Mouse (Mus musculus) thymus, postnatal 0 days (tissue): ENCODE data around the gene 4930432K21Rik. TPM values are rescaled to one million over a fixed set of nuclear protein-coding genes. Genes with fewer than 3 reads are reported as not detected.

Experiments
- DNase-seq: peaks from one replicate; pipeline ENCODE4 v3.0.0-alpha.2; 2015; ENCODE audit warnings: low spot score
- polyA plus RNA-seq: library from polyadenylated mRNA; unstranded; fragments of >200 nt; fragmentation: Nextera tagmentation; extraction: Ambion mirVana; gene quantifications from 2 replicates; pipeline ENCODE4 v1.2.1, GENCODE M21; 2015

Gene 4930432K21Rik
- 1.3 and 1.4 TPM in 2 replicates for polyA plus RNA-seq

GRCm38 (mm10) chr8:84147769-84148530, at the start of gene 4930432K21Rik, which contains the start of gene Cc2d1a:
4930432K21Rik (plus strand) TSS chr8:84148025.
Cc2d1a (minus strand) TSS chr8:84147936.
- DNase-seq: peak; percentile 97

GRCm38 (mm10) chr8:84098376-84098775, 49.4 kb upstream of the 4930432K21Rik start:
- no peak for DNase-seq

- DNase-seq: no peak
These were observed 46.2 kb upstream of the 4930432K21Rik start for GRCm38 (mm10) chr8:84101476-84102270.

GRCm38 (mm10) chr8:84103601-84104000, 44.2 kb upstream of the 4930432K21Rik start:
- no peak for DNase-seq

DNA sequence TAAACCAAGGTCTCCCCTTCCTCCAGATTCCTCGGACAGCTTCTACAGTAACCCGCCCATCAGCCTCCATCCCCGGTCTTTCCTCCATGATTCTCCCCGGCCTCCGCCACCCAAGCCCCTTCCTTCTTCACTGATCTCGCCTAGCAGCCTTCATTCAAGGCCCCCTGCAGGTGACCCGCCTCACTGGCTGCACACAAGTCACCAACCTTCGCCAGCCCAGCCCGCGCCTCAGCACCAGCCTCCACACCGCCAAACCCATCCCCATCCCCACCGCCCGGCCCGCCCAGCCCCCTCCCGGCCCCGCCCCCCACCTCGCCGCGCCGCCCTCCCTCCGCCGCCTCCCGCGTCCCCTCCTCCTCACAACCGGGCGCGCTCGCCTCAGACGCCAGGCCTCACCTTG, 43.6 kb upstream of the 4930432K21Rik start:
- peak; percentile 81 for DNase-seq

DNA sequence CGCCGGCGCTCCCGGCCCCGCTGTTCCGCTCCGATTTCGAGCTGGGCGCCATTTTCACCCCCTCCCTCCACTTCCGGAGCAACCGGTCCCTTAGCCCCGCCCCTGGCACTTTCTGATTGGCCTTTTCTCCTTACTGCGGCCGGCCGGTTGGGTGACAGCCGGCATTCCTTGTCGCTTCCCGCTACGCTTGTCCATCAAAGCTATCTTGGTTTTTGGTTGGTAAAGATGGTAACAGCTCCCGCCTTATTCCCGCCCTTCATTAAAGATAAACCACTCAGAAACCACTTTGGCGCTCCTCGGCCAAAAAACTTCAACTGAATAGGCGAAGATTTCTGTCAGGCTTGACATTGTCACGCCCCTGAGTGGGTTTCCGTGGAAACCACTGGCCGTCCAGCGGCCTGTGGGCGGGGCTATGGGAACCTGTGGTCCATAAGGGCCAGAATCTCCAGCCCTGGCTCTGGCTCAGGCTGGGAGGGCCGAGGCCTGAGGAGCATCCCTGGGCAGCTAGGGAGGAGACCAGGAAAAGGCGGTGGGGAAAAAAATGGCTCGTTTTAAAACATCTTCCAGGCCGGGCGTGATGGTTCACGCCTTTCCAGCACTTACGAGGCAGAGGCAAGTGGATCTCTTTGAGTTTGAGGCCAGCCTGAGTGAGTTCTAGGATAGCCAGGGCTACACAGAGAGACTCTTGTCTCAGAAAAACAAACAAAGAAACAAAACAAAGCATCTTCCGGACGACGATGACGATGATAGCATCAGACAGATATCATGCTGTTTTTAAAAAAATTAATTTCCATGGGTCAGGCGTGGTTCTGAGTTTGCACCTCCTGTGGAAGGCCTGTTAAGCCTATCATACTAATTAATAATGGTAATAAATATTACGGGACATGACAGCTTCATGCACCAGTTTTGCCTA, 42.9 kb upstream of the 4930432K21Rik start, which contains the start of gene Dcaf15:
Dcaf15 (minus strand) TSS at position 72 of the 913 bp plus-strand sequence.
- peak; percentile 99 for DNase-seq

DNA sequence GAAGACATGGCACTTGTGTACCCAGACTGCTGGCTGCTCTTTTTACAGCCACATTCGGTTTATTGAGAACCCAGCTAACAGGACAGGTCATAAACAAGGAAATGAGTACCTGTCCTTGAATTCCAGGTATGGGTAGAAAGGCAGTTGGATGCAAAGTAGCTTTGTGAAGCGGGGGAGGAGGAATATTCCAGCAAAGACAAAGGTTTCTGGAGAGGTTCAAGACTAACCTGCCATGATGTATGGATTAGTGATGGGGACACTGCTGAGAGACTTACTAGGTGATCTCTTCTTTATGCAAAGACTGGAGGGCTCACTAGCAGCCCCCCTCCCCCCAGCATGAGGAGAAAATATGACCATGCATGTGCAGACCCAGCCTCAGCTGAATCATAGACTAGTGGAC, 42.1 kb upstream of the 4930432K21Rik start:
- no peak for DNase-seq

DNA sequence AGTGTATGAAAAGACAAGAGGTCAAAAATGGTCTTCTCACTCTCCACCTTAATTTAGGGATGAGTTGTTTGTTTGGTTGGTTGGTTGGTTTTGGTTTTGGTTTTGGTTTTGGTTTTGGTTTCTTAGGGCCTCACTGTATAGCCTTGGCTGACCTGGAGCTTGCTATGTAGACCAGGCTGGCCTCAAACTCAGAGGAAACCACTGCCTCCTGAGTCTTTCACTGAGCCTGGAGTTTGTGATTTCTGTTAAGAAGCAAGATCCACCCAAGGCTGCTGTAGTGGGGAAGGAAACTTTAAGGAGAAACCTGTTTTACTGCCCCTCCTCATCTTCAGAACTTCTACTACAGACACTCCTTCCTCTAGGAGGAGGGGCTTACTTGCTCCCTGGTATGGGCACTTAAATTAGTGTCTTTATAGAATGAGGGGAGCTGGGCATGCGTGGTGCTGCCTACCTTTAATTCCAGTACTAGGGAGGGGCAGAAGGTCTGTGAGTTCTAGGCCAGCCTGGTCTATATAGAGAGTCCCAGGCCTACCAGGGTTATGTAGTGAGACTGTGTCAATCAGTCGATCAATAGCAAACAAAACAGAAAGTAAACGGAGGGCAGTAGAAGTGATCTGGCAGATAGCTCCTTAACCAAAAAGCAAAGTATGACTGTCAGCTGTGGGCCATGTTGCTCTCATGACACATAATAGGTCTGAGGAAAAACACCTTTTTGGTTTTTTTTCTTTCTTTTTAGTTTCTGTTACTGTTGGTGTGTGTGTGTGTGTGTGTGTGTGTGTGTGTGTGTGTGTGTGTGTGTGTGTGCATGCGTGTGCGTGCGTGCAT, 41.4 kb upstream of the 4930432K21Rik start:
- DNase-seq: no peak

GRCm38 (mm10) chr8:84115646-84116045, 32.2 kb upstream of the 4930432K21Rik start:
- DNase-seq: no peak

DNA sequence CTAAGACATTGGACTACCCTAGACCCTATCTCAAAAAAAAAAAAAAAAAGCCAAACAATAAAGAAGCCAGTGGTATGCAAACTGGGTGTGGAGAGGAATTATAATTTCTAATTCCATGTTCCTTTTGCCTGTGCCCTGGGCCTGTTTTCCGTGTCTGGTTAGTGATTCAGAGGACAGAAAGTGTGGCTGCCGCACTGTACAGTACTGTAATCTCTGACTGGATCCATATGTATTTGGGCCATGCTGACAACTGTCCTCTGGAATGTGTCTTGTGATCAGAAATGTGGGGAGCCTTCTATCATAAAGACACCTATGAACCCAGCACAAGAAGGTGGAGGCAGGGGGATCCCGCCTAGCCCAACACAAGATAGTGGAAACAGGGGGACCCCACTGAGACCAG, 25.7 kb upstream of the 4930432K21Rik start:
- no peak for DNase-seq

GRCm38 (mm10) chr8:84125656-84126055, 22.2 kb upstream of the 4930432K21Rik start, which contains the start of gene Podnl1:
Podnl1 (plus strand) TSS chr8:84125989.
- no peak for DNase-seq

- DNase-seq: no peak
These were observed 21.1 kb upstream of the 4930432K21Rik start for GRCm38 (mm10) chr8:84126742-84127141.

DNA sequence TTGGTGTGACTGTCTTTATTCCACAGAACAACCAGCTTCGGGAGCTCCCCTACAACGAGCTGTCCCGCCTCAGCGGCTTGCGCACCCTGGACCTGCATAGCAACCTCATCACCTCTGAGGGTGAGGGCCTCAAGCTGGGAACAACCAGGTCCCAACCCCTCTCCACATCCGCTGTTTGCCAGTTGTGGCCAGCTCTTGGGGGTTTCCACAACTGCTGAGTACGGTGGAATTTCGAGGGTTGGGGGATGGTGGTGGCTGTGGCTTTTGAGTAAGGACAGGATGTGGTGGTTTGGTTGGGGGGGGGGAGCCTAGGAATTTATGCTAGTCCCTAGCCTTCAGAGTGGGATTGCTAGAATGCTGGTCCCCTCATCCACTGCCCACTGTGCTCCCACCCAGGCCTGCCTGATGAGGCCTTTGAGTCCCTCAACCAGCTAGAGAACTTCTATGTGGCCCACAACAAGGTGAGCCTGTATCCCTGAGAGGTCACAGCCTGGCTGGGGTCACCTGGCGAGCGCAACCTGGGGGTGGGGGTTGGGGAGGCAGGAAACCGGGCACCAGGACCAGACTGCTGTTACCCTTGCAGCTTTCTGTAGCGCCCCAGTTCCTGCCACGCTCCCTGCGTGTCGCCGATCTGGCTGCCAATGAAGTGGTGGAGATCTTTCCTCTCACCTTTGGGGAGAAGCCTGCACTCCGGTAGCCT, 20.5 kb upstream of the 4930432K21Rik start:
- peak; percentile 85 for DNase-seq

DNA sequence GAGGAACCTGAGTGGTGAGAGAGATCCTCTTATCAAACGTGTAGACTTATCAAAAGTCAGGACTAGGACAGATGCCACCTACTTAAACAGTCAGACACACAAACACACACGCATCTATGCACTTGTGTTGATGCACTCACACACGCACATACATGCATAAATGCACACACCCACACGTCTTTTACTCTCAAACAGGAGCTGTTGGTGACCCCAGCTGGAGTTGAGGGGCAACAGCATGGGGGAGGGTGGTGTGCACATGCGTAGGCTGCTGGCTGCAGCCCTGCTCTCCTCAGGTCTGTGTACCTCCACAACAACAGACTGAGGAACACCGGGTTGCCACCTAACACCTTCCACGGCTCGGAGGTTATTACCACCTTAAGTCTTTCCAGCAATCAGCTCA, 19.5 kb upstream of the 4930432K21Rik start:
- DNase-seq: peak; percentile 72

DNA sequence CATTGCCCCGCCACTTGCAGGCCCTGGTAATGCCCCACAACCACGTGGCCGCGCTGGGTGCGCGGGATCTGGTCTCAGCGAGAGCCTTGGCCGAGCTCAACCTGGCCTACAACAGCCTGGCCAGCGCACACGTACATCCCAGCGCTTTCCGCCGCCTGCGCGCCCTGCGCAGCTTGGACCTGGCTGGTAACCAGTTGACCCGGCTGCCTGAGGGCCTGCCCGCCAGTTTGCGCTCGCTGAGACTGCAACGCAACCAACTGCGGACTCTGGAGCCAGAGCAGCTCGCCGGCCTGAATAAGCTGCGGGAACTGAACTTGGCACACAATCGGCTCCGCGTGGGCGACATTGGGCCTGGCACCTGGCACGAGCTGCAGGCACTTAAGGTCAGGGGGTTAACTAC, 17.0 kb upstream of the 4930432K21Rik start:
- no peak for DNase-seq

- DNase-seq: peak; percentile 53
These were observed 15.6 kb upstream of the 4930432K21Rik start for GRCm38 (mm10) chr8:84132225-84132624.

DNA sequence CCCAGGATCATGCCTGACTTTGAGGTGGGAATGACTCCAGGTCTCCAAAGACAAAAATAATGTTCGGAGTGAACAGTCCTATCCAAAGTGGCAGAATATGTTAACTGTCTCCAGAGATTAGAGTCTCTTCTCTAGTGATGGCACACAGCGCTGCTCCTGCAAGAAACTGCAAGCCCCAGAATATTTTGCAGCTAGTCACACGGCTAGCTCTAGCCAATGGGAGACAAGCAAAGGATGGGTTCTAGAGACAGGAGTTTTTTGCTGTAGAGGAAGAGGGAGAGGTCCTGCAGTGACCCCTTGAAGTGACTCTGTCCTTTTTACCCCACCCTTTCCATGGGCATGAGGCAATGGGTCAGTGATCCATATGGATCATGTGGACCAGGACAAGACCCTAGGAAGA, 10.0 kb upstream of the 4930432K21Rik start:
- no peak for DNase-seq

DNA sequence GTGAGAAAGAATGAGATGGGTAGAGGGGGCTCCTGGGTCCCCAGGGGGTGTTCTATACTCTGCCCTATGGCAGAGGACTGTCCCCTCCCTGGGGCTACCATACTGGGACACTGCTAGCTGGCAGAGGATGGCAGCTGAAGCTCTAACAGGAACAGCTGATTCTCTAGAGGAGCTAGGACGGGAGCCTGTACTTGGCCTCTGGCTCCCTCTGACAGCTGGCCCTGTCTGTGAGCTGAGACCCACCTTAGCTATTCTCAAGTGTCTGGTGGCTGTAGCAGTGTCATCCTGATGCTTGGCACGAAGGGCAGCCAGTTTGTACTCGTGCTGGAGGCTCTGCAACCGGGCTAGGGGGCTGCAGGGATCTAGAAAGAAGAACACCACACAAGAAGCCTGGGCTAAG, 7.0 kb upstream of the 4930432K21Rik start:
- no peak for DNase-seq

DNA sequence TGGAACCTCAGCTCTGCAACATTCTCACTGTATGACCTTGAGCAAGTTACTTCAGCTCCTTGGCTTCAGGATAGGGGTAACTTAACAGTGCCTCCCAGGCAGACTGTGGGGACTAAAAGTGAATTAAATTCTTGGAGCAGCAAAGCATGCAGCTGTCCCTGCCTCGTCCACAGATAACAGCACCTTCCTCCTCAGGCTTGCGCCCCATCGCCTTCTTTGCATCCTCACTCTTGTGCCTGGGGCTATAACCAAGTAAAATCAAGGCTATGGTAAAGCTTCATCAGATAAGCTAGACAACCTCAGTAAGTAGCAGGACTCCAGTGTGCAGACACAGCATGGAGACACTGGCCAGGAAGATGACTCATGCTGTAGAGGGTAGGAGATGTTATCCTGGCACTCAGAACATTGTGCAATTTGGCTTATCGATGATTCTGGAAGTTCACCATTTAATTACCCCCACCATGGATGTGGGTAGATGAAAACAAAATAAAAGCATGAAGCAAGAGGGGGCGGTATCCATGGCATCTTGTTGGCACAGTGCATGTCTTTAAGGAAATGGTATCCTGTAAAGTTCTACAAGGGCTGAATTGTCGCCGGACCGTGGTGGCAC, 3.1 kb upstream of the 4930432K21Rik start:
- DNase-seq: no peak
